Mouse (Mus musculus) bone marrow, adult 2 months (tissue): Measurements from ENCODE around the gene Ago3.

Experiments
- CTCF ChIP-seq: fragments of 200-500 bp; IDR thresholded peaks from 2 replicates; pipeline ENCODE4 v1.5.1; 2011; ENCODE audit warnings: low read length, control low read depth; ENCODE audit not compliant: control insufficient read depth, insufficient read depth
- POLR2A ChIP-seq: fragments of 200-500 bp; IDR thresholded peaks from 2 replicates; pipeline ENCODE4 v1.6.1; 2011; ENCODE audit warnings: low read depth, mild to moderate bottlenecking, control low read depth, low read length, borderline replicate concordance; ENCODE audit not compliant: control insufficient read depth

DNA sequence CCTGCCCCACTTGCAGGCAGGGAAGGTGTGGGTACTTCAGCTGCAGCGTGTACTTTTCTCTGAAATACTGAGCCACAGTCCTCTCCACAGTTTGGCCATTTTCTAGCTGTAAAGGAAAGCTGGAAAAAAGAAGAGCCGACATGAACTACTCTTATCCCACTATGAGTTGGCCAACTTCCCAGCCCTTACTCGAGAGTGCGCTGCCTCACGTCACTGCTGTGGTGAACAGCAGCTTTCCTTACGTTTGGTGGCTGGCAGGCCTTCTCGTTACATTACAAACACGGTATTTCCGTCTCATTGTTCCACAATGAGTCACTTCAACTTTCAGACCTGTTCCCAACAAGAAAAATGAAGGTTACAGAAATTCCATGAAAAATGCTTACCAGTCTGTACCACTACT, 57.9 kb downstream of the Ago3 start:
- TF ChIP-seq CTCF (no peak), POLR2A (no peak)
